Mouse (Mus musculus): ENCODE results near the gene Tmem260. TPM values are rescaled to one million over a fixed set of nuclear protein-coding genes. Genes with fewer than 3 reads are reported as not detected.

Tmem260 gene
- total RNA-seq, 2 experiments from 2014 or later = 8.4 to 10.3 TPM

GRCm38 (mm10) chr14:48537795-48538766 lies 92.2 kb downstream of the Tmem260 start:
- intact Hi-C loops (cut with DNase I) = no loop called here

DNA sequence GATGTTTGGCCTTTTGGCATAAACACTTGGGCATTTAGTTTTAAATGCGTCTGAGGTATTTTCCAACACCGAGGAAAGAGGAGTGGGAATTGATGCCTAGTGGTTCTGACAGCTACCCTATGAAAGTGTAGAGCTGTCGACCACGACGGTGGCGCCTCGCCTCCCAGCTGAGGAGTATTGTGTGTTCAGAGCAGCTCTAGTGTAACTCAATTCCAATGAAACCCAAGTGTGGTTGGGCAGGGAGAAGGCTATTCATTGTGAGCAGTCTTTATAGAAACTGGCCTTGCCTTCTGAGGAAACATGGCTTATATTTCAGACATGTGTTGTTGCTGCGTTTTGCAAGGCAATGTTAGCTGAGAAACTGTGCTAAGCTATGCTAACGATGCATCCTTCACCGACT lies 99.2 kb downstream of the Tmem260 start:
- no peak for DNase-seq (ENCODE audit: low spot score)
- intact Hi-C loops (cut with DNase I) = no loop called here

More at GRCm38 (mm10) chr14:48537795-48538766, 92.2 kb downstream of the Tmem260 start:
- no peak for DNase-seq (ENCODE audit: low spot score)

GRCm38 (mm10) chr14:48546009-48546408 lies 100.1 kb downstream of the Tmem260 start:
- intact Hi-C loops (cut with DNase I) = no loop called here
- DNase-seq (ENCODE audit: low spot score) = no peak

GRCm38 (mm10) chr14:48549703-48550102 lies 103.8 kb downstream of the Tmem260 start:
- intact Hi-C loops (cut with DNase I) = no loop called here
- no peak for DNase-seq (ENCODE audit: low spot score)

DNA sequence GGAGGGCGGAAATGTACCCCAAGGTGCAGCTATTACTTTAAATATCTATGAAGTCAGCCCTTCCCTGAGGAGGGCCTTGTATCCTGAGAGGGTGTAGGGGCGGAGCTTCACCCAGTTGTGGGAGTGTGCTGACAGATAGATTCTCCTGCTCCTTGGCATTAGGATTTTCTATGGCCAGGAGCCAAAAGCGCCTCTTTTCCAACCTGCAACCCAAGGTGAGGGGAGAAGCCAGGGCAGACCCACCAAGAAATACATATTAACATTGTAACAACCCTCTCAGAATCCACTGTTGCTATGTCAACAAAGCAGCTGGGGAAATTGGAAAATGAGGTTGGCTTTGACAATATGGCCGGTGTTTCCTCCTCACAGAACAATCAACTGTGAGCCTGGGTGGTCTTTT lies 107.3 kb downstream of the Tmem260 start:
- intact Hi-C loops (cut with DNase I) = no loop called here
- no peak for DNase-seq (ENCODE audit: low spot score)

GRCm38 (mm10) chr14:48553754-48554153 lies 107.8 kb downstream of the Tmem260 start:
- no peak for DNase-seq (ENCODE audit: low spot score)
- intact Hi-C loops (cut with DNase I) = no loop called here

DNA sequence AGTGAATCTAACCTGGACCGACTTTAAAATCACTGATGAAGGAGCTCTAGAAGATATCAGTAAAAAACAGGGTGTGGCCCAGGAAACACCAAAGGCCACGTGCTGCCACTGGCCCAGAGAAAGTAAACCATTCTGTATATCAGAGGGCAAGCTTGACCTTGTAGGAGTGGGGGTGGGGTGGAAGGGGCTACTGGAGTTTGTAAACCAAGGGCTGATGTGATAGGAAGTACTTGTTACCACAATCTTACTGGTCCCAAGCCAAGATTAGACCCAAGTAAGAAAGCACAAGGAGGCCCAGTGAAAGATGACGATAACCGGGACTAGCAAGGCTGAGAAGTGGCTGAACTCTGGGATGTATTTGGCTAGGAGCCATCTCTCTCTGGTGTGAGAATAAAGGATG lies 113.1 kb downstream of the Tmem260 start:
- intact Hi-C loops (cut with DNase I) = no loop called here
- no peak for DNase-seq (ENCODE audit: low spot score)

DNA sequence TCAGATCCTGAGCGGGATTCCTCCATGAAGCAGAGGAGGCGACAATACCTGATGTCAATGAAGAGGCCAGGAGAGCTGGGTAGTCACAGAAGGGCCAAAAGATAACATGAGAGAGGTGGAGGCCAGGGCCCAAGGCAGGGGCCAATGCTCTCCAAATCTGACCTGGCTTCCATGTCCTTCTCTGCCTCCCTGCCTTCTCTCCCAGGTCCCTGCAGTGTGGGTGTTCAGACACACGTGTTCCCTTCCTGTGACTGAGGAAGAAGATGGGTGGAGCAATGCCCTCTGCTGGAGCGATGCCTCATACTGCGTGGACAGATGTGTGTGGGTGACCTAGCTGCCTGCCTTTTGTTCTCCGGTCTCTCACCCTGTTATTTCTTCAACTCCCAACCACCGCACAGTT lies 113.8 kb downstream of the Tmem260 start:
- intact Hi-C loops (cut with DNase I) = no loop called here
- DNase-seq (ENCODE audit: low spot score) = no peak

DNA sequence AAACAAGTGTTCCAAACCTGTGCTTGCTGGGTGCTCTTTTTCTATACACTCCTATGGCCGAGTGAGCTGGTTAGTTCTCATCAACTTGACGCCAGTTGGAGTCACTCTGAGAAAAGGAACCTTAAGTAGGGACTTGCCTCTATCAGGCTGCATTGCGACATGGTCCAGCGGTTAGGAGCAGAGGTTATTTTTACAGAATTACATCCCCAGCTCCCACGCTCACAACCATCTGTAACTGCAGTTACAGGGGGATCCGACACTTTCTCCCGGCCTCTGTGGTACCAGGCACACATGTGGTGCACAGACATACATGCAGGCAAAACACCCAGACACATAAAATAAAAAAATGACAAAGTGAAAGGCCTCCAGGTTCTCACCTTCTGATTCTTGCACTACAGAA lies 120.7 kb downstream of the Tmem260 start:
- intact Hi-C loops (cut with DNase I) = no loop called here
- no peak for DNase-seq (ENCODE audit: low spot score)

Other genes starting within 250 kb of the Tmem260 start
- not detected for gene Otx2, start 227.7 kb downstream of the Tmem260 start, total RNA-seq (2021)